Mouse (Mus musculus) MEL-GATA-1-ER (cell line): ENCODE data around the gene Pawr.

Experiments
- DNase-seq: peaks from one replicate; pipeline ENCODE4 v3.0.0-alpha.2; 2012; ENCODE audit warnings: low read depth; ENCODE audit errors: extremely low read depth

Gene Pawr

GRCm38 (mm10) chr10:108331784-108332561 lies at the start of gene Pawr:
Gene Pawr, plus strand, starts transcription at chr10:108332121.
- DNase-seq: no peak

GRCm38 (mm10) chr10:108282351-108282750 lies 49.6 kb upstream of the Pawr start:
- DNase-seq: no peak

GRCm38 (mm10) chr10:108283418-108283817 lies 48.5 kb upstream of the Pawr start:
- no peak for DNase-seq

GRCm38 (mm10) chr10:108283837-108284236 lies 48.1 kb upstream of the Pawr start:
- DNase-seq: no peak

GRCm38 (mm10) chr10:108284445-108284844 lies 47.5 kb upstream of the Pawr start:
- no peak for DNase-seq

GRCm38 (mm10) chr10:108284977-108285376 lies 46.9 kb upstream of the Pawr start:
- no peak for DNase-seq

GRCm38 (mm10) chr10:108286658-108287437 lies 45.1 kb upstream of the Pawr start:
- DNase-seq: no peak

GRCm38 (mm10) chr10:108287438-108287801 lies 44.5 kb upstream of the Pawr start:
- no peak for DNase-seq

- no peak for DNase-seq
These were observed 41.9 kb upstream of the Pawr start for GRCm38 (mm10) chr10:108290046-108290445.

GRCm38 (mm10) chr10:108291688-108292471 lies 40.0 kb upstream of the Pawr start:
- DNase-seq: no peak

GRCm38 (mm10) chr10:108292651-108293050 lies 39.3 kb upstream of the Pawr start:
- no peak for DNase-seq

- DNase-seq: no peak
These were observed 38.2 kb upstream of the Pawr start for GRCm38 (mm10) chr10:108293620-108294195.

GRCm38 (mm10) chr10:108294766-108295165 lies 37.2 kb upstream of the Pawr start:
- DNase-seq: no peak

GRCm38 (mm10) chr10:108296446-108296845 lies 35.5 kb upstream of the Pawr start:
- DNase-seq: no peak

GRCm38 (mm10) chr10:108298261-108298660 lies 33.7 kb upstream of the Pawr start:
- DNase-seq: no peak

GRCm38 (mm10) chr10:108298841-108299545 lies 32.9 kb upstream of the Pawr start:
- no peak for DNase-seq

GRCm38 (mm10) chr10:108299828-108300227 lies 32.1 kb upstream of the Pawr start:
- no peak for DNase-seq

GRCm38 (mm10) chr10:108300843-108301242 lies 31.1 kb upstream of the Pawr start:
- DNase-seq: peak; percentile 49

GRCm38 (mm10) chr10:108307772-108308171 lies 24.1 kb upstream of the Pawr start:
- DNase-seq: no peak

- DNase-seq: no peak
These were observed 21.7 kb upstream of the Pawr start for GRCm38 (mm10) chr10:108310195-108310594.

GRCm38 (mm10) chr10:108311396-108311795 lies 20.5 kb upstream of the Pawr start:
- DNase-seq: no peak
